Mouse (Mus musculus) embryonic facial prominence, embryonic 11.5 days (tissue): ENCODE results near the gene Ppp1r11. TPM values are rescaled to one million over a fixed set of nuclear protein-coding genes. Genes with fewer than 3 reads are reported as not detected.

ENCODE experiments used
- ATAC-seq: fragments of 200-750 bp; cut with Nextera tagmentation; replicated peaks from 2 replicates; pipeline ENCODE4 v1.8.0; 2017; ENCODE audit warnings: low read depth; ENCODE audit not compliant: insufficient number of reproducible peaks, low FRiP score, low TSS enrichment
- DNase-seq: peaks from one replicate; pipeline ENCODE4 v3.0.0-alpha.2; 2015; ENCODE audit warnings: low spot score
- H3K27ac ChIP-seq: fragments of 300-500 bp; sonication (generic); replicated peaks from 2 replicates; pipeline ENCODE4 v1.5.1; 2014; ENCODE audit warnings: mild to moderate bottlenecking, low read depth, low read length, control low read depth
- H3K27me3 ChIP-seq: fragments of 300-500 bp; sonication (generic); 2 replicates; pipeline ENCODE4 v1.6.1; 2014; ENCODE audit warnings: mild to moderate bottlenecking, low read length, moderate library complexity, mixed read lengths; ENCODE audit not compliant: control insufficient read depth, insufficient read depth
- H3K36me3 ChIP-seq: fragments of 300-500 bp; sonication (generic); replicated peaks from 2 replicates; pipeline ENCODE4 v1.6.1; 2014; ENCODE audit warnings: low read depth, mild to moderate bottlenecking, low read length, moderate library complexity, mixed read lengths; ENCODE audit not compliant: control insufficient read depth, insufficient read depth
- H3K4me1 ChIP-seq: fragments of 300-500 bp; sonication (generic); 2 replicates; pipeline ENCODE4 v1.6.1; 2014; ENCODE audit warnings: low read length, mixed read lengths; ENCODE audit not compliant: control insufficient read depth, insufficient read depth
- H3K4me2 ChIP-seq: fragments of 300-500 bp; sonication (generic); 2 replicates; pipeline ENCODE4 v1.6.1; 2014; ENCODE audit warnings: low read depth, mild to moderate bottlenecking, control low read depth, low read length, moderate library complexity
- H3K4me3 ChIP-seq: fragments of 300-500 bp; sonication (generic); 2 replicates; pipeline ENCODE4 v1.5.1; 2014; ENCODE audit warnings: low read depth, low read length, control low read depth
- H3K9ac ChIP-seq: fragments of 300-500 bp; sonication (generic); replicated peaks from 2 replicates; pipeline ENCODE4 v1.6.1; 2014; ENCODE audit warnings: mild to moderate bottlenecking, control low read depth, low read length
- H3K9me3 ChIP-seq: fragments of 300-500 bp; sonication (generic); replicated peaks from 2 replicates; pipeline ENCODE4 v1.6.1; 2016; ENCODE audit warnings: mild to moderate bottlenecking, low read length, inconsistent platforms, mixed read lengths; ENCODE audit not compliant: control insufficient read depth
- WGBS: fragments of 180-500 bp; shearing (Covaris S2); extraction: QIAGEN DNeasy Blood & Tissue Kit; methylation state at CpG from one replicate; pipeline ENCODE4 v1.1.7; 2014; 5-methylcytosine and 5-hydroxymethylcytosine counted together
- polyA plus RNA-seq: library from polyadenylated mRNA; unstranded; fragments of >200 nt; fragmentation: Nextera tagmentation; extraction: Ambion mirVana; gene quantifications from 2 replicates; pipeline ENCODE4 v1.2.1, GENCODE M21; 2014

The Ppp1r11 gene
- polyA plus RNA-seq: 136 and 152 TPM in 2 replicates

DNA sequence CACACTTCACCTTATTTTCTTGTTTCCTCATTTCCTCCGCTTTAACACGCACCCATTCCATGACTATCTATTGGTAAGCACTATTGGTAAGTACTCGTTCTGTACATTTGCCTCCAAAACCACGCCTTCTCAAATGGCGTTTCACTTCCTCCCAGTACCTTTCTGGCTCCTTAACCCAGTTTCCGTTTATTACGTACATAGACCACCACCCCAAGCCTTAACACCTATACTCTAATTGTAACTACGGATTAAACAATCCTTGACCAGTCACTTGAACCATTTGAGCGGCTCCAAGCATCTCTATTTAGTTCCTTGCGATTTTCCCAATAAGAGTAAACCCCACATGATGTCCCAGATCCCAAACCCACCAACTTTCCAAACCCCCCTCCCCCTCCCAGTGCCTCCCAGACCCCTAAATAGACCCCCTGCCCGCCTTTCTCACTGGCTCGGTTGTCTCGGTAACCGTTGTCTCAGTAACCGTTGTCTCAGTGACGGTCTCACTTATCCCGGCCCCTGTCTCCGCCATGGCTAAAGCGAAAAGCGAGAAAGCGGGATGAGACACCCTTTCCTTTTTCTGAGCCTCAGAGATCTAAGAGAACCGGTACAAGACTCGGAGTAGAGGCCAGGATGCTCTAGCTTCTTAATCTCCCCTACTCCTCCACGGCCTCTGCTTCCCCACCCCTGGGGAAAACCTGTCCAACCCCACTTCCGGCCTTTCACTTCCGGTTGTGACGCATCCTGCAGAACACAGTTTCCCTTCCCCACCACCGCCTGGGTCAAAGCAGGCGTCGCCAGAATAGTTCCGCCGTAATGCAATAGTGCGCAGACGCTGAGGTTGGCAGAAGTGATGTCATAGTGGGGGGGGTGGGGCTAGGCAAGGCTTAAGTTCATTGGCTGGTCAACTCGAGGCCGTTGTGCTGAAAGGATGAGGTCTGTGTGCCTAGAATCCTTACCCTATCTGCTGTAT, at the start of gene Ppp1r11:
Gene Ppp1r11 (minus strand): TSS at position 761 of the 967 bp plus-strand sequence.
- Histone ChIP-seq H3K9me3 (no peaks in the 10 kb centered on the region), H3K27ac (peak within 1 kb of the TSS; percentile 47; the same call in 1 of the 2 replicates), H3K36me3 (no peaks in the 10 kb centered on the region), H3K27me3 (peaks cover 2% of the 10 kb centered on the region; the same call in 1 of the 2 replicates), H3K9ac (peak within 1 kb of the TSS; percentile 70), H3K4me1 (no peaks in the 10 kb centered on the region), H3K4me3 (peak within 1 kb of the TSS; percentile 73), H3K4me2 (peak within 1 kb of the TSS; percentile 61)
- DNase-seq: peak; percentile 99
- 2% methylated on average over 36 of the region's 36 CpGs for WGBS
- ATAC-seq: peak; percentile 93

DNA sequence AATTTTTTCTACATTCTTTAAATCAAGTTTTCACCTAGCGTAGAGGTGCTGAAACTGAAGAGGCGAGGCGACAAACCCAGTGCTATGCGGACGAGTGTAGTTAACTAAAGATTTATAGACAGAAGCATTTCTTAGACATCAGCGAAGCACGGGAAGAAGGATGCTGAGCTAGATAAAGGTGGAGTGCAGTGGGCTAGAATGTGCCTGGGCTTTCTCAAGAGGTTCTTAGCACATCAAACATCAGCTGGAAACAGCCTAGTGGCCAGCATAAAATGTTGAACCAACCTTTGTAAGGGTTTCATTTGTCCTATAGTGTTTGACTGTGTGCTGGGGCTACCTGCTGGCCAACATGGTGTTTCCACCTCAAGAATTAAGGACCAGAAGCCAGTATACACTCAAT, 49.3 kb upstream of the Ppp1r11 start, which contains the start of gene Zfp57:
Gene Zfp57 (plus strand): TSS at position 301 of the 400 bp plus-strand sequence.
- ATAC-seq: no peak

DNA sequence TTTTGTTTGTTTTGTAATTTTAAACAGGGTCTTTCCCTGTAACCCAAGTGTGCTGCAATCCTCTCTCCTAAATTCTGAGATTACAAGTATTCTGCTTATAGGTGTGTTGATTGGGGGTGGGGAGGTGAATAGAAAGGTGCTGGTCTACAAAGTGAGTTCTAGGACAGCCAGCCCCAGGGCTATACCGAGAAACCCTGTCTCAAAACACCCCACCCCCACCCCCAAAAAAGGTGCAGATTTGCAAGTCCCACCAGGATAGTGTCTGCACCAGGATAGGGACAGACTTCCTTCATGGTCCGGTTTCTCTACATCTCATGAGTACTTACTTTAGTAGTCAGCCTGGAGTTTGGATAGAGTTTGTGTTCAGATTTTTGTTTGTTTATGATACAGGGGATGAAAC, 46.9 kb upstream of the Ppp1r11 start:
- WGBS: 59% methylated on average over 2 of the region's 2 CpGs
- Histone ChIP-seq H3K9me3 (no peaks in the 10 kb centered on the region), H3K4me2 (no peak overlapping the region), H3K4me1 (no peaks in the 10 kb centered on the region), H3K4me3 (no peak overlapping the region), H3K36me3 (no peaks in the 10 kb centered on the region), H3K27ac (no peak overlapping the region), H3K9ac (no peak overlapping the region), H3K27me3 (no peaks in the 10 kb centered on the region)
- ATAC-seq (no peak), DNase-seq (no peak)

More for the DNA sequence above, 49.3 kb upstream of the Ppp1r11 start, which contains the start of gene Zfp57:
- no peak for DNase-seq
- no peak within 1 kb of the TSS for H3K27ac ChIP-seq
- no peaks in the 10 kb centered on the region for H3K36me3 ChIP-seq
- no peak within 1 kb of the TSS; the same call in 1 of the 2 replicates for H3K9ac ChIP-seq
- no peak within 1 kb of the TSS; the same call in 1 of the 2 replicates for H3K4me2 ChIP-seq
- no peaks in the 10 kb centered on the region for H3K27me3 ChIP-seq
- no peaks in the 10 kb centered on the region for H3K9me3 ChIP-seq
- H3K4me1 ChIP-seq: no peaks in the 10 kb centered on the region
- WGBS: 91% methylated on average over 7 of the region's 7 CpGs
- H3K4me3 ChIP-seq: peak within 1 kb of the TSS; percentile 75; the same call in 1 of the 2 replicates

DNA sequence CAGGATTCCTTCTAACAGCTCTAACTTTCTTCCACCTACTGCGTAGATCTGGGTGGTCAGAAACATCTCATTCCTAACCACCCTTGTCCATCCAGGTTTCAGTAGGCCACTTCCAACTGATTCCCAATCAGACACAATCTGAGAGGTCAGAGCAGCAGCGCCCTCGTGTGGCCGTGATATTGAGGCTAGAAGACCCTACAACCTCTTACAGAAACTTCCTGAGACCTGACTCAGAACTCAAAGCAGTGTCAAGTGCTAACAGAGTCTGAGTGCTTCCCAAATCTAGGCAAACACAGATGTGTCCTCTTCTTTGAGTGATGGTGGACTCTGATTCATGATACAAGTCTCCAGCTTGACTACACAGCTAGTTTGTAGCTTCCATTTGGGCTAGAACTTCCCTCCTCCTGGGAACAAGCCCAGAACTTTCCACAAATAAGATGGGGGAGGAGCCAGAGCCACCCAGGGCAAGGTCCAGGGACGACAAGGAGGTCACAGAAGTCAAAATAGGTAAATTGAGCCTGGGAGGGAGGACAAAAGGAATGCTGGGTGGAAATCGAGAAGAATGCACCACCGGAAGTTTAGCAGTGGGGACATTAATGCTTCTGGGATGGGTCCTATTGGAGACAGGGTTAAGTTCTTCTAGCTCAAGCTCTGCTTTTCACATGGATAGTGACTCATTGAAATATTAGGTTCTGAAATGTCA, 45.6 kb upstream of the Ppp1r11 start:
- peak; percentile 93 for DNase-seq
- H3K27ac ChIP-seq: no peak overlapping the region
- no peaks in the 10 kb centered on the region for H3K27me3 ChIP-seq
- no peak for ATAC-seq
- no peak overlapping the region for H3K9ac ChIP-seq
- no peaks in the 10 kb centered on the region for H3K9me3 ChIP-seq
- WGBS: 25% methylated on average over 7 of the region's 7 CpGs
- H3K4me3 ChIP-seq: no peak overlapping the region
- no peak overlapping the region for H3K4me2 ChIP-seq
- H3K36me3 ChIP-seq: no peaks in the 10 kb centered on the region
- no peaks in the 10 kb centered on the region for H3K4me1 ChIP-seq

DNA sequence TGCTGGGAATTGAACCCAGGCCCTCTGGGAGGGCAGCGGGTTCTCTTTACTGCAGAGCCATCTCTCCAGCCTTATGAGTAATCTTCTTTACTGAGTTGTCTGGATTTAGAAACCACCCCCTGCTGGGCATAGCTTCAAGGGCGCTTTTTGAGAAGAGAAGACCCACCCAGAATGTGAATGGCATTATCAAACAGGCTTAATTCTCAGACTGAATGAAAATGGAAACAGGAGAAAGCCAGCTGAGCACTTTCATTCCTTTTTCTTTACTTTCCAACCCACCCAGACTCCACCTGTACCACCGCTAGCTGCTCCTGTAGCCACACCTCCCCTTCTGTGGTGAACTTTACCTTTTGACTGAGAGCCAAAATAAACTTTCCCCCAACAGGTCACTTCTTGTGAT, 43.9 kb upstream of the Ppp1r11 start:
- H3K27me3 ChIP-seq: no peaks in the 10 kb centered on the region
- no peaks in the 10 kb centered on the region for H3K4me1 ChIP-seq
- no peaks in the 10 kb centered on the region for H3K9me3 ChIP-seq
- WGBS: 60% methylated on average over 3 of the region's 3 CpGs
- no peak overlapping the region for H3K27ac ChIP-seq
- ATAC-seq (no peak), DNase-seq (no peak)
- no peak overlapping the region for H3K4me2 ChIP-seq
- no peak overlapping the region for H3K9ac ChIP-seq
- no peaks in the 10 kb centered on the region for H3K36me3 ChIP-seq
- H3K4me3 ChIP-seq: no peak overlapping the region

DNA sequence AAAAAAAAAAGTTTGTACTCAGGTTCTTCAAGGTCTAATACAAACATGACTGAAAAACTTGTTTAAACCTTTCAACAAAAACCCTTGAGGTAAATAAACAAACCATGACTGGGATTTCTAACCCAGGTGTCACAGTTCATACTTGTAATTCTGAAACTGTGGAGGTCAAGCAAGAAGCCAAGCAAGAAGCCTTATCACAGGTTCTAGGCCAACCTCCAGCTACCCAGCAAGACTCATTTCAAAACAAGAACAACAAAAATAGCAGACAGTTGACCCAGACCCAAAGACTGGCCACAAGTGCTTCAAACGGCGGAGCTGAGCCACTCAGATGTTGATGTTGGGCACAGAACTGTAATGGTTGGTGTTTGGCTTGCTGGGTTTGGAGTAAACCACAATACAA, 43.0 kb upstream of the Ppp1r11 start:
- Histone ChIP-seq H3K27ac (no peak overlapping the region), H3K9me3 (no peaks in the 10 kb centered on the region), H3K4me1 (no peaks in the 10 kb centered on the region), H3K4me3 (no peak overlapping the region), H3K27me3 (no peaks in the 10 kb centered on the region), H3K4me2 (no peak overlapping the region), H3K9ac (no peak overlapping the region), H3K36me3 (no peaks in the 10 kb centered on the region)
- WGBS: 92% methylated on average over 2 of the region's 2 CpGs
- ATAC-seq (no peak), DNase-seq (no peak)

DNA sequence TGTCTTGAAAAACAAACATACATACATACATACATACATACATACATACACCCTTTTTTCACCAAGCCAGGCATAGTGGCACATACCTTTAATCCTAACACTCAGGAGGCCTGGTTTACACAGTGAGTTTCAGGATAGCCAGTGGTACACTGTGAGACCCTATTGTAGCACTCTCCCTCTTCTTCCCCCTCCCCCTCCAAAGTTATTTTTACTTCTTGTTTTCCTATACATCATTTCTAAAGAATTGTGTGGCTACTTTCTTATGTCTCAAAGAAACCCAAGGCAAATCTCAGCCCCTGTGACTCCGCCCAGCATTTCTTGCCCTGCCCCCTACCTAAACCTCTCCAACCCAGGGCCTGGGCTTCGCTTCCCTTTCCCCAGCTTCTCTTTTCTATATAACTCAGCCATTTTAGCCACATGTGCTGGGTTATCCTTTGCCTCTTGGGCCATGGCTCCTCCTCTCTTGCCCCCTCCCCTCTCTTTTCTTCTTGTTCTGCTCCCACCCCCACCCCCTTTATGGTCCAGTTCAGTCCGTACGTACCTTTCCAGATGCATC, 42.3 kb upstream of the Ppp1r11 start:
- no peak overlapping the region for H3K9ac ChIP-seq
- H3K4me1 ChIP-seq: no peaks in the 10 kb centered on the region
- H3K4me3 ChIP-seq: no peak overlapping the region
- no peak for ATAC-seq
- no peak overlapping the region for H3K4me2 ChIP-seq
- no peaks in the 10 kb centered on the region for H3K36me3 ChIP-seq
- no peak overlapping the region for H3K27ac ChIP-seq
- H3K9me3 ChIP-seq: no peaks in the 10 kb centered on the region
- 82% methylated on average over 4 of the region's 4 CpGs for WGBS
- no peak for DNase-seq
- H3K27me3 ChIP-seq: peaks cover 6% of the 10 kb centered on the region
